Mouse (Mus musculus) MEL (cell line): ENCODE data around the gene Pax3. TPM values are rescaled to one million over a fixed set of nuclear protein-coding genes. Genes with fewer than 3 reads are reported as not detected.

Source experiments
- DNase-seq: peaks from one replicate; pipeline ENCODE4 v3.0.0; 2011; ENCODE audit warnings: low read depth, low spot score
- H3K27ac ChIP-seq: 2 replicates; pipeline ENCODE4 v1.5.1; 2012; ENCODE audit warnings: low read depth, mild to moderate bottlenecking, control low read depth, low read length, moderate library complexity; ENCODE audit not compliant: control insufficient read depth
- H3K27me3 ChIP-seq, 2 experiments: fragments of 150-350 bp in 1 of 2; sonication (generic) in 1 of 2; 2 replicates each; pipeline ENCODE4 v1.6.1; 2012; ENCODE audit warnings: low read length in 2 of 2, mild to moderate bottlenecking in 2 of 2, improper control_type of control experiment in 1 of 2, moderate library complexity in 1 of 2; ENCODE audit not compliant: insufficient read depth in 2 of 2, control insufficient read depth in 1 of 2
- H3K36me3 ChIP-seq, 2 experiments: 2 replicates each; pipeline ENCODE4 v1.6.1; 2012 to 2014; ENCODE audit warnings: low read length in 2 of 2, improper control_type of control experiment in 1 of 2, inconsistent platforms in 1 of 2, mild to moderate bottlenecking in 1 of 2; ENCODE audit not compliant: insufficient read depth in 2 of 2, control insufficient read depth in 1 of 2
- H3K4me1 ChIP-seq, 2 experiments: fragments of 150-350 bp in 1 of 2; sonication (generic) in 1 of 2; 2 replicates each; pipeline ENCODE4 v1.6.1; 2012; ENCODE audit warnings: low read length in 2 of 2, improper control_type of control experiment in 1 of 2, mild to moderate bottlenecking in 1 of 2; ENCODE audit not compliant: insufficient read depth in 2 of 2, control insufficient read depth in 1 of 2
- H3K4me3 ChIP-seq, 2 experiments: fragments of 150-350 bp in 1 of 2; sonication (generic) in 1 of 2; 2 replicates each; pipeline ENCODE4 v1.5.1; 2012; ENCODE audit warnings: low read depth in 2 of 2, low read length in 2 of 2, mild to moderate bottlenecking in 2 of 2, moderate library complexity in 2 of 2, control low read depth in 1 of 2, improper control_type of control experiment in 1 of 2; ENCODE audit not compliant: control insufficient read depth in 1 of 2, insufficient read depth in 1 of 2
- H3K79me2 ChIP-seq: 2 replicates; pipeline ENCODE4 v1.6.1; 2012; ENCODE audit warnings: mild to moderate bottlenecking, low read length, moderate library complexity; ENCODE audit not compliant: control insufficient read depth, poor library complexity, insufficient read depth
- H3K9ac ChIP-seq: 2 replicates; pipeline ENCODE4 v1.6.1; 2012; ENCODE audit warnings: low read depth, mild to moderate bottlenecking, control low read depth, low read length, moderate library complexity; ENCODE audit not compliant: control insufficient read depth, poor library complexity, severe bottlenecking
- H3K9me3 ChIP-seq: fragments of 150-350 bp; sonication (generic); replicated peaks from 2 replicates; pipeline ENCODE4 v1.6.1; 2012; ENCODE audit warnings: mild to moderate bottlenecking, low read length, improper control_type of control experiment, moderate library complexity; ENCODE audit not compliant: insufficient read depth
- CHD2 ChIP-seq: IDR thresholded peaks from 2 replicates; pipeline ENCODE4 v1.6.1; 2011; ENCODE audit warnings: low read length, improper control_type of control experiment
- ELF1 ChIP-seq: IDR thresholded peaks from 2 replicates; pipeline ENCODE4 v1.6.1; 2014; ENCODE audit warnings: low read depth, mild to moderate bottlenecking, inconsistent platforms, low read length, improper control_type of control experiment, moderate library complexity
- KAT2A ChIP-seq: conservative IDR thresholded peaks from 2 replicates; pipeline ENCODE4 v1.6.1; 2012; ENCODE audit warnings: low read depth, low read length, improper control_type of control experiment, inconsistent platforms
- MAFK ChIP-seq: IDR thresholded peaks from 2 replicates; pipeline ENCODE4 v1.6.1; 2011; ENCODE audit warnings: low read depth, mild to moderate bottlenecking, low read length, improper control_type of control experiment, borderline replicate concordance
- MYC ChIP-seq: IDR thresholded peaks from 2 replicates; pipeline ENCODE4 v1.6.1; 2011; ENCODE audit warnings: low read depth, mild to moderate bottlenecking, low read length, improper control_type of control experiment, moderate library complexity
- POLR2AphosphoS5 ChIP-seq: IDR thresholded peaks from 2 replicates; pipeline ENCODE4 v1.6.1; 2012; ENCODE audit warnings: low read depth, borderline replicate concordance, mild to moderate bottlenecking, inconsistent platforms, low read length, moderate library complexity, mixed read lengths
- USF2 ChIP-seq, 2 experiments: IDR thresholded peaks; 2 replicates each; pipeline ENCODE4 v1.6.1; 2011 to 2012; ENCODE audit warnings: improper control_type of control experiment in 2 of 2, low read length in 2 of 2, borderline replicate concordance in 1 of 2, inconsistent platforms in 1 of 2, low read depth in 1 of 2, mild to moderate bottlenecking in 1 of 2; ENCODE audit not compliant: insufficient read depth in 1 of 2
- ZNF384 ChIP-seq: IDR thresholded peaks from 2 replicates; pipeline ENCODE4 v1.6.1; 2012; ENCODE audit warnings: low read depth, mild to moderate bottlenecking, inconsistent platforms, low read length, improper control_type of control experiment
- polyA plus RNA-seq, 2 experiments: library from polyadenylated mRNA; stranded (reverse) in 1 of 2; unstranded in 1 of 2; fragments of >175 nt in 1 of 2; fragments of >200 nt in 1 of 2; gene quantifications; 2 replicates each; pipeline versions ENCODE4 v1.2.1 to v1.2.4; 2012; ENCODE audit warnings: low replicate concordance in 2 of 2, low read depth in 1 of 2; ENCODE audit not compliant: insufficient read length in 2 of 2, insufficient read depth in 1 of 2, missing spikeins in 1 of 2
- total RNA-seq: library from RNA; depleted of rRNA; stranded (reverse); fragments of 300-350 nt; gene quantifications from 2 replicates; pipeline ENCODE4 v1.2.3, GENCODE M21; 2012; rRNA removed

Pax3 gene
- total and polyA plus RNA-seq, 3 experiments = not detected

DNA sequence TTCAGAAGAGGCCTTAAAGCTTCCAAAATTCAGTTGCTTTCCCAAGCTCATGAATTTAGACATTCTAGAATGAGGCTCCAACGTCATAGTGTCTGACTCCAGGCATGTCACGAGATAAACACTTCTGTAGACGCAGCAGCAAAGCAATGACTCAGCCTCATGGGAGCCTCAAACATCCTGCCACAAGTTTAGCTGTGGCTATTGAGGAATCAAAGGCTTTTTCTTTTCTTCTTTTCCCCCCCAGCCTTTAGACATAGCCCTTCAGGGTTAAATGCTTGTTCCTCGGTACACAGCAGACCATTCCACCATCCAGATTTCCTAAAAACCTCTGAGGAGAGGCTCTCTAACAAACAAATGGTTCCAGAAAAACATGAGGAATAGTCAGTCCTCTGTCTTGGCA lies 139.0 kb downstream of the Pax3 start:
- Histone ChIP-seq H3K27me3 (no peaks in the 10 kb centered on the region), H3K4me1 (no peaks in the 10 kb centered on the region), H3K27ac (no peak overlapping the region), H3K36me3 (no peaks in the 10 kb centered on the region), H3K9me3 (no peaks in the 10 kb centered on the region), H3K4me3 (no peak overlapping the region), H3K9ac (no peak overlapping the region), H3K79me2 (no peaks in the 10 kb centered on the region)
- TF ChIP-seq USF2 (IDR thresholded peaks at IDR 0.05; ENCODE audit: borderline replicate concordance in 1 of 2, insufficient read depth in 1 of 2, low read depth in 1 of 2, low read length in 2 of 2) (no peak), MYC (no peak), KAT2A (no peak)
- DNase-seq = no peak

DNA sequence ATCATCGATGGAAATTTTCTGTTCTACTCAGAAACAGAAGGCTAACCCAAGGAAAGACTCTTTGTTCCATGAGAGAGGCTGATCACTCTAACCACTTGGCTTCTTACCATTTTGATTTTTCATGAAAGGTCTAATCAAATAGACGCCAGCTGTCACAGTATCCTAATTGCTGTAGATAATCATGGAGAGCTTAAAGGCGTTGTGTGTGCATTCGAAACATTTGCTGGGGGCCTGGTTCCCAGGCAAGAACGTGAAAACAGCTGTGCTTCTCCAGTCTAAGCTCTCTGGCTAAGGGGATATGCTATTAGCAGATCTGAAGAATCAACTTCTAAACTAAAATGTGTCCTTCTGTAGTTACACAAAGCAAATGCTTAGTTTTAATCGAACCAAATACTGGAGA lies 143.3 kb downstream of the Pax3 start:
- Histone ChIP-seq H3K27me3 (no peaks in the 10 kb centered on the region), H3K36me3 (no peaks in the 10 kb centered on the region), H3K79me2 (no peaks in the 10 kb centered on the region), H3K9ac (no peak overlapping the region), H3K9me3 (no peaks in the 10 kb centered on the region), H3K4me3 (no peak overlapping the region), H3K4me1 (no peaks in the 10 kb centered on the region), H3K27ac (no peak overlapping the region)
- no peak for DNase-seq
- TF ChIP-seq ELF1 = no peak
- TF ChIP-seq CHD2 = no peak
- TF ChIP-seq ZNF384 = no peak
- no peak for TF ChIP-seq POLR2AphosphoS5
- TF ChIP-seq MAFK = no peak

Other genes starting within 250 kb of the Pax3 start
- 0.10 and 0.12 TPM in 2 replicates for gene Sgpp2, start 113.2 kb upstream of the Pax3 start, total RNA-seq
- under 1 TPM in 1 of 2 experiments, not detected in 1; 0.08 TPM for gene Sgpp2, start 113.2 kb upstream of the Pax3 start, polyA plus RNA-seq